Mouse (Mus musculus): ENCODE results near the gene Spata13. TPM values are rescaled to one million over a fixed set of nuclear protein-coding genes. Genes with fewer than 3 reads are reported as not detected.

Gene Spata13
- polyA plus RNA-seq, 1 experiment: 21.6 TPM

GRCm38 (mm10) chr14:60745201-60745600 is 111.4 kb downstream of the Spata13 start:
- Histone ChIP-seq H3K27me3 (ENCODE audit: control insufficient read depth, insufficient read depth, low read length) (no peaks in the 10 kb centered on the region), H3K36me3 (ENCODE audit: control insufficient read depth, insufficient read depth, low read length) (peaks cover 49% of the 10 kb centered on the region), H3K4me1 (ENCODE audit: control insufficient read depth, insufficient read depth, insufficient read length, low read length) (peaks cover 3% of the 10 kb centered on the region; the same call in 1 of the 2 replicates), H3K27ac (ENCODE audit: insufficient read depth, low read depth, low read length) (no peak overlapping the region), H3K4me3 (ENCODE audit: low read depth, low read length) (no peak overlapping the region)
- WGBS: 47% methylated on average over 6 of the region's 6 CpGs
- TF ChIP-seq CTCF (IDR thresholded peaks at IDR 0.05; ENCODE audit: extremely low read depth, insufficient read length, insufficient replicate concordance, low read depth, low read length) (no peak), POLR2A (IDR thresholded peaks at IDR 0.05; ENCODE audit: low read depth, low read length) (no peak)

GRCm38 (mm10) chr14:60746141-60746540 is 112.3 kb downstream of the Spata13 start:
- no peak overlapping the region for H3K4me3 ChIP-seq (ENCODE audit: low read depth, low read length)
- WGBS: 95% methylated on average over 10 of the region's 10 CpGs
- H3K27ac ChIP-seq (ENCODE audit: insufficient read depth, low read depth, low read length): no peak overlapping the region
- H3K27me3 ChIP-seq (ENCODE audit: control insufficient read depth, insufficient read depth, low read length): no peaks in the 10 kb centered on the region
- peaks cover 54% of the 10 kb centered on the region for H3K36me3 ChIP-seq (ENCODE audit: control insufficient read depth, insufficient read depth, low read length)
- H3K4me1 ChIP-seq (ENCODE audit: control insufficient read depth, insufficient read depth, insufficient read length, low read length): no peaks in the 10 kb centered on the region; the same call in 1 of the 2 replicates
- no peak for TF ChIP-seq CTCF (IDR thresholded peaks at IDR 0.05; ENCODE audit: extremely low read depth, insufficient read length, insufficient replicate concordance, low read depth, low read length)
- no peak for TF ChIP-seq POLR2A (IDR thresholded peaks at IDR 0.05; ENCODE audit: low read depth, low read length)

- Histone ChIP-seq H3K4me1 (ENCODE audit: control insufficient read depth, insufficient read depth, insufficient read length, low read length) (no peaks in the 10 kb centered on the region; the same call in 1 of the 2 replicates), H3K27me3 (ENCODE audit: control insufficient read depth, insufficient read depth, low read length) (no peaks in the 10 kb centered on the region), H3K4me3 (ENCODE audit: low read depth, low read length) (no peak overlapping the region), H3K36me3 (ENCODE audit: control insufficient read depth, insufficient read depth, low read length) (peaks cover 59% of the 10 kb centered on the region), H3K27ac (ENCODE audit: insufficient read depth, low read depth, low read length) (no peak overlapping the region)
- TF ChIP-seq POLR2A (IDR thresholded peaks at IDR 0.05; ENCODE audit: low read depth, low read length) (no peak), CTCF (IDR thresholded peaks at IDR 0.05; ENCODE audit: extremely low read depth, insufficient read length, insufficient replicate concordance, low read depth, low read length) (no peak)
- 88% methylated on average over 21 of the region's 21 CpGs for WGBS
Measured at GRCm38 (mm10) chr14:60747154-60747870, 113.5 kb downstream of the Spata13 start.

- 78% methylated on average over 12 of the region's 12 CpGs for WGBS
- Histone ChIP-seq H3K4me1 (ENCODE audit: control insufficient read depth, insufficient read depth, insufficient read length, low read length) (no peaks in the 10 kb centered on the region), H3K4me3 (ENCODE audit: low read depth, low read length) (no peak overlapping the region), H3K27ac (ENCODE audit: insufficient read depth, low read depth, low read length) (peak overlapping the region; percentile 27; the same call in 1 of the 2 replicates), H3K27me3 (ENCODE audit: control insufficient read depth, insufficient read depth, low read length) (no peaks in the 10 kb centered on the region), H3K36me3 (ENCODE audit: control insufficient read depth, insufficient read depth, low read length) (peaks cover 76% of the 10 kb centered on the region)
- TF ChIP-seq POLR2A (IDR thresholded peaks at IDR 0.05; ENCODE audit: low read depth, low read length) (no peak), CTCF (IDR thresholded peaks at IDR 0.05; ENCODE audit: extremely low read depth, insufficient read length, insufficient replicate concordance, low read depth, low read length) (no peak)
Measured at GRCm38 (mm10) chr14:60749880-60750279, 116.1 kb downstream of the Spata13 start.

GRCm38 (mm10) chr14:60751581-60751980 is 117.8 kb downstream of the Spata13 start:
- TF ChIP-seq POLR2A (IDR thresholded peaks at IDR 0.05; ENCODE audit: low read depth, low read length): no peak
- TF ChIP-seq CTCF (IDR thresholded peaks at IDR 0.05; ENCODE audit: extremely low read depth, insufficient read length, insufficient replicate concordance, low read depth, low read length): no peak
- Histone ChIP-seq H3K27me3 (ENCODE audit: control insufficient read depth, insufficient read depth, low read length) (no peaks in the 10 kb centered on the region), H3K36me3 (ENCODE audit: control insufficient read depth, insufficient read depth, low read length) (peaks cover 76% of the 10 kb centered on the region), H3K4me3 (ENCODE audit: low read depth, low read length) (no peak overlapping the region), H3K27ac (ENCODE audit: insufficient read depth, low read depth, low read length) (no peak overlapping the region), H3K4me1 (ENCODE audit: control insufficient read depth, insufficient read depth, insufficient read length, low read length) (no peaks in the 10 kb centered on the region)
- WGBS: 93% methylated on average over 16 of the region's 16 CpGs

GRCm38 (mm10) chr14:60752892-60753800 is 119.3 kb downstream of the Spata13 start:
- peaks cover 72% of the 10 kb centered on the region for H3K36me3 ChIP-seq (ENCODE audit: control insufficient read depth, insufficient read depth, low read length)
- no peaks in the 10 kb centered on the region for H3K27me3 ChIP-seq (ENCODE audit: control insufficient read depth, insufficient read depth, low read length)
- no peak overlapping the region for H3K4me3 ChIP-seq (ENCODE audit: low read depth, low read length)
- H3K4me1 ChIP-seq (ENCODE audit: control insufficient read depth, insufficient read depth, insufficient read length, low read length): no peaks in the 10 kb centered on the region
- no peak overlapping the region for H3K27ac ChIP-seq (ENCODE audit: insufficient read depth, low read depth, low read length)
- 88% methylated on average over 14 of the region's 14 CpGs for WGBS
- no peak for TF ChIP-seq CTCF (IDR thresholded peaks at IDR 0.05; ENCODE audit: extremely low read depth, insufficient read length, insufficient replicate concordance, low read depth, low read length)
- no peak for TF ChIP-seq POLR2A (IDR thresholded peaks at IDR 0.05; ENCODE audit: low read depth, low read length)

GRCm38 (mm10) chr14:60753801-60754126 is 120.0 kb downstream of the Spata13 start:
- Histone ChIP-seq H3K4me3 (ENCODE audit: low read depth, low read length) (no peak overlapping the region), H3K27ac (ENCODE audit: insufficient read depth, low read depth, low read length) (no peak overlapping the region), H3K36me3 (ENCODE audit: control insufficient read depth, insufficient read depth, low read length) (peaks cover 75% of the 10 kb centered on the region), H3K4me1 (ENCODE audit: control insufficient read depth, insufficient read depth, insufficient read length, low read length) (peaks cover 1% of the 10 kb centered on the region; the same call in 1 of the 2 replicates), H3K27me3 (ENCODE audit: control insufficient read depth, insufficient read depth, low read length) (no peaks in the 10 kb centered on the region)
- 97% methylated on average over 10 of the region's 10 CpGs for WGBS
- TF ChIP-seq CTCF (IDR thresholded peaks at IDR 0.05; ENCODE audit: extremely low read depth, insufficient read length, insufficient replicate concordance, low read depth, low read length): no peak
- TF ChIP-seq POLR2A (IDR thresholded peaks at IDR 0.05; ENCODE audit: low read depth, low read length): no peak
